Mouse (Mus musculus): ENCODE data around the gene Syt17. TPM values are rescaled to one million over a fixed set of nuclear protein-coding genes. Genes with fewer than 3 reads are reported as not detected.

Gene Syt17
- total and polyA plus RNA-seq, 3 experiments = not detected

DNA sequence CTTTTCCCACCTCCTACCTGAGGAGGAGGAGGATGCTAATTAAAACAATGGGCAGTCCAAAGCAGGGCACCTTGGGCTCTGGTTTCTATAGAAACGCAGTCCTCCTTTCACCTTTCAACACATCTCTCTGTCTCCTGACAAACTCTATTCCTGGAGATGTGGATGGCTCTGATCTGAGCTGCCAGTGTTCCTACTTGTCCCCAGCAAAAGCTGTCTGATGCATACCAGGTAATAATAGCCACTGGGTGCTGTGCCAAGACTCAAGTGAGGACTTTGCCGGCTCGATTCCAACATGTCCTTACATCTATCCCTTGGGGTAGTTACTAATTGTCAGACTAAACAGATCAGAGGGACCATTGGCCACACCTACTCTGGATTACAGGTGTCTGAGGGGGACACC lies 72.7 kb downstream of the Syt17 start:
- H3K9ac ChIP-seq (ENCODE audit: insufficient read depth, low read depth) = no peak overlapping the region
- H3K9me3 ChIP-seq (replicated peaks; ENCODE audit: low read length) = no peaks in the 10 kb centered on the region
- H3K4me2 ChIP-seq (ENCODE audit: insufficient read depth, low read depth, poor library complexity, severe bottlenecking) = no peak overlapping the region
- in situ Hi-C loops (cut with MboI; ENCODE audit: low pct_ligation_motif_present, low pct_unique_long_range_greater_than_20kb, low sequenced_read_pairs) = no loop called here
- no peak for TF ChIP-seq POLR2AphosphoS2 (IDR thresholded peaks at IDR 0.05; ENCODE audit: low read depth, low read length)
- H3K27ac ChIP-seq (ENCODE audit: insufficient read depth, low read depth) = no peak overlapping the region
- dilution Hi-C loops (cut with MboI; ENCODE audit: extremely low pct_ligation_motif_present, extremely low pct_unique_long_range_greater_than_20kb, low sequenced_read_pairs) = no loop called here
- no peak for DNase-seq (ENCODE audit: extremely low read depth)
- peaks cover 0 to 8% of the 10 kb centered on the region in 2 experiments; a peak in 2 of 4 replicates for H3K4me1 ChIP-seq (ENCODE audit: control insufficient read depth in 1 of 2, insufficient read depth in 2 of 2)
- no peak overlapping the region for H3K4me3 ChIP-seq (replicated peaks in 1 of 3; ENCODE audit: low read depth in 2 of 3, low read length in 2 of 3, poor library complexity in 1 of 3)
- no peaks in the 10 kb centered on the region for H3K36me3 ChIP-seq (replicated peaks in 1 of 2; ENCODE audit: control insufficient read depth in 1 of 2, insufficient read depth in 1 of 2, low read length in 1 of 2)
- H3K27me3 ChIP-seq (replicated peaks) = no peaks in the 10 kb centered on the region
- no peaks in the 10 kb centered on the region for H3K79me2 ChIP-seq (replicated peaks; ENCODE audit: control insufficient read depth, extremely low read depth, insufficient read depth, poor library complexity, severe bottlenecking)

DNA sequence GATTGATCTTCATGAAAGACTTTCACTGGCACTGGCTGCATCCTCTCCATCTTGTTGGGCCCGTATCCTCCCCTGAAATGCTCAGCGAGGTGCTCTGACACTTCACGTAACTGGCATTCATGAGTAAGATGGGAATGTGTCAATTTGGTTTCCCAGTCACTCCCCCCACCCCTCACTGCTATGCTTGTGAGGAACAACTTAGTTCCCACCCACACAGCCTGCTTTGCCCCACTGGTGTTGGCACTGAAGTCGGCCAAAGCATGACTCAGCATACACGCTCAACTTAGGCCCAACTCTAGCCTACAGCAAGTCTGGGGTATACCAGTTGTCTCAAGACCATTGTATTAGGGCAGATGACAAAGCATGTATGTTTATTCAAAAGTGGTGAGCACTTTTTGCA lies 76.7 kb downstream of the Syt17 start:
- Histone ChIP-seq H3K4me2 (ENCODE audit: insufficient read depth, low read depth, poor library complexity, severe bottlenecking) (no peak overlapping the region), H3K36me3 (replicated peaks in 1 of 2; ENCODE audit: control insufficient read depth in 1 of 2, insufficient read depth in 1 of 2, low read length in 1 of 2) (no peaks in the 10 kb centered on the region), H3K4me3 (replicated peaks in 1 of 3; ENCODE audit: low read depth in 2 of 3, low read length in 2 of 3, poor library complexity in 1 of 3) (no peak overlapping the region), H3K27ac (ENCODE audit: insufficient read depth, low read depth) (no peak overlapping the region), H3K9me3 (replicated peaks; ENCODE audit: low read length) (no peaks in the 10 kb centered on the region), H3K27me3 (replicated peaks) (no peaks in the 10 kb centered on the region), H3K79me2 (replicated peaks; ENCODE audit: control insufficient read depth, extremely low read depth, insufficient read depth, poor library complexity, severe bottlenecking) (no peaks in the 10 kb centered on the region), H3K9ac (ENCODE audit: insufficient read depth, low read depth) (no peak overlapping the region), H3K4me1 (ENCODE audit: control insufficient read depth in 1 of 2, insufficient read depth in 2 of 2) (no peaks in the 10 kb centered on the region)
- in situ Hi-C loops (cut with MboI; ENCODE audit: low pct_ligation_motif_present, low pct_unique_long_range_greater_than_20kb, low sequenced_read_pairs) (no loop called here), dilution Hi-C loops (cut with MboI; ENCODE audit: extremely low pct_ligation_motif_present, extremely low pct_unique_long_range_greater_than_20kb, low sequenced_read_pairs) (no loop called here)
- TF ChIP-seq UBTF (IDR thresholded peaks at IDR 0.05; ENCODE audit: low read depth, low read length) (no peak), TCF12 (IDR thresholded peaks at IDR 0.05; ENCODE audit: low read depth, low read length) (no peak), CTCF (conservative IDR thresholded peaks at IDR 0.05 in 1 of 2, IDR thresholded peaks at IDR 0.05 in 1 of 2; ENCODE audit: low read depth in 2 of 2, low read length in 2 of 2) (no peak), MYC (IDR thresholded peaks at IDR 0.05; ENCODE audit: low read depth, low read length) (no peak), GABPA (IDR thresholded peaks at IDR 0.05; ENCODE audit: insufficient replicate concordance, low read depth, low read length) (no peak), USF1 (IDR thresholded peaks at IDR 0.05; ENCODE audit: low read depth, low read length) (no peak), MAZ (IDR thresholded peaks at IDR 0.05; ENCODE audit: low read depth, low read length) (no peak), MAX (IDR thresholded peaks at IDR 0.05; ENCODE audit: low read length) (no peak), SMC3 (IDR thresholded peaks at IDR 0.05; ENCODE audit: low read depth, low read length) (no peak), USF2 (conservative IDR thresholded peaks at IDR 0.05; ENCODE audit: low read depth, low read length) (no peak), POLR2AphosphoS2 (IDR thresholded peaks at IDR 0.05; ENCODE audit: low read depth, low read length) (no peak), ZKSCAN1 (IDR thresholded peaks at IDR 0.05; ENCODE audit: borderline replicate concordance, low read depth, low read length) (no peak), CHD2 (IDR thresholded peaks at IDR 0.05; ENCODE audit: low read length) (no peak), ETS1 (conservative IDR thresholded peaks at IDR 0.05; ENCODE audit: low read depth, low read length) (no peak), ZMIZ1 (IDR thresholded peaks at IDR 0.05; ENCODE audit: low read depth, low read length) (no peak), BHLHE40 (IDR thresholded peaks at IDR 0.05; ENCODE audit: low read depth, low read length) (no peak)
- no peak for DNase-seq (ENCODE audit: extremely low read depth)
